Mouse (Mus musculus): ENCODE measurements around the gene Alg14.
A peak's percentile ranks its signal among the peaks of the same experiment; 100 is the strongest.

Alg14 gene

DNA sequence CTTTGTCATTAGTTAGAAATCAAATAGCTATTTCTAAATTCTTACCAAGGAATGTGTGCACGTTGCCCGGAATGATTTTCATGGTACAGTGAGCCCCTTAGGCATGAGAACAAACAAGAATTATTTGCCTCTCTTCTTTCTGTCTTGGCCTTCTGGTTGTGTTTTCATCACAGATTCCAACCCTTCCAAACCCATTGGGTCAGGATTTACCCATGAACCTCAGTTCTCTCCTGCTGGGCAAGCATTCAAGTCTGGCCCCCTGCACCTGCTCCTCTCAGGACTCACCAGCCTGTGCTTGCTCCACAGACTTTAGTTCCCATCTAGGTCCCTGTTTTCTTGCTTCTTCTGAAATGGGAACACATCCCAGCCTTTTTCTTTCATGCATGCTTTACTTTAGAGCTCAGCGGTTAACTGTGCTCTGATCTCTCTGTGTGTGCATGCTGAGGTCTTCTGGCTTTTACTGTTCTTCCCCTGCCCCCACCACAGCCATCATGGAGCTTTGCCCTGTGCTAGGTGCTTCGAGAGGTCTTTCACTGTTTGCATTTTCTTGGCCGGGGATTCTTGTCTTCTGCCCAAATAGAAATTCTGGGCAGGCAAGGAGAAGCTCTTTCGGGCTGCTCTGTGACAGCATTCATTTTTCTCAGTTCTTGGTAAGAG, 44.8 kb downstream of the Alg14 start:
- no peak for DNase-seq (ENCODE audit: low read depth, low spot score)

- no peak for DNase-seq (ENCODE audit: low read depth, low spot score)
These were observed 47.1 kb downstream of the Alg14 start for GRCm38 (mm10) chr3:121338687-121339086.

GRCm38 (mm10) chr3:121340321-121340761, 48.8 kb downstream of the Alg14 start:
- no peak for DNase-seq (ENCODE audit: low read depth, low spot score)

DNA sequence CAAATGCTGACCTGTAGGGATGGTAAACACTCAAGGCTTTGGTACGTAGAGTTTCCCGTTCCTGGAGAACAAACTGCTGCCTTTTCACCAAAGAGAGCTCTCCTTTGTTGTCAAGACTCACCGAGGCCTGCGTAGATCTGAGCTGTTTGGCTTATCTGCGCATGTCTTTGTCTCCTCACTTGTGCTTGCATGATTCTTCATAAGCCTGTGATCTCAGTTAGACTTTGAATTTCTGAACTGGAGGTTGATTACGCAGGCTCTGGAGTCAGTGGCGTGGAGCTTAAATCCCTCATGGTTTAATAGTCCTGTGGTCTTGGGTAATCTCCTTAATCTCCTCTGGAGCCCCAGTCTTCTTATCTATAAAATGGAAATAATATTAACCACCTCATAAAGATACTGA, 51.7 kb downstream of the Alg14 start:
- no peak for DNase-seq (ENCODE audit: low read depth, low spot score)

DNA sequence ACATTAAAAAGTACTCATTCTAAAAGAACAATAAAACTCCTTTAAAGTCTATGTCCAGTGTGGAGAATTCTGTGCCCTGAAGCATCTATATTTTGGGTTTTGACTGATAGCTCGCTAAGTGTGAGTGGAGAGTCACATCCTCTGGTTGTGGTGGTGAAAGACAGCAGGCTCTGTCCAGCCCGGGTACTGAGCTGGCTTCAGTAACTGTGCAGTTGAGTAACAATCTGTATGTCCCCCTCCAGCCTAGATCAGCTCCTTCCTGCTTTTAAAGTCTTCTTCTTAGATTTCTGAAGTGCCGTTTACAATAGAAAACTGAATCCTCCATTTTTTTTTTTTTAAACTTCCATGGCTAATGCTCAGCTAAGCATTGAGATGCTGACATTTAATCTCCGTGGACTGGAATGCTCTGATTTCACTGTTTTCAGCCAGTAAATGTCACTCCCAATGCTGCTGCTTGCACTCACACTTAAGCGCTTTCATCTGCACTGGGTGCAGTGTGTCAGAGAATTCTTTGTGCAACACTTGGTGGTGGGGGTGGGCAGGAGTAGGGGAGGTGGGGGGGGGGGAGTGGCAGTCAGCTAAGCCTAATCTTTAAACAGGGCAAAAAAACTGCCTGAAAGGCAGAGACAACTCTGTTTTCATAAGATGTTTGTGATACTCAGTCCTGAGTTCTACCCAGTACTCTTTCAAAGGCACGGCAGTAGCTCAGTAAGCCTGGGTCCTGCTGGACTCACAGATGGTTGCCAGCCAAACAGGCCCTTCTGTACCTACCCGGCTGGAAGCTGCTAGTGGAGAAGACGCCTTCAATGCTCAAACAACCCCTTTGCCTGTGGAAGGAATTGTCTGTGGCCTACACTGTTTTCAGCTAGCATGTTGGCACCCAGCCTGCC, 52.7 kb downstream of the Alg14 start:
- no peak for DNase-seq (ENCODE audit: low read depth, low spot score)

GRCm38 (mm10) chr3:121344951-121345642, 53.5 kb downstream of the Alg14 start:
- no peak for DNase-seq (ENCODE audit: low read depth, low spot score)

DNA sequence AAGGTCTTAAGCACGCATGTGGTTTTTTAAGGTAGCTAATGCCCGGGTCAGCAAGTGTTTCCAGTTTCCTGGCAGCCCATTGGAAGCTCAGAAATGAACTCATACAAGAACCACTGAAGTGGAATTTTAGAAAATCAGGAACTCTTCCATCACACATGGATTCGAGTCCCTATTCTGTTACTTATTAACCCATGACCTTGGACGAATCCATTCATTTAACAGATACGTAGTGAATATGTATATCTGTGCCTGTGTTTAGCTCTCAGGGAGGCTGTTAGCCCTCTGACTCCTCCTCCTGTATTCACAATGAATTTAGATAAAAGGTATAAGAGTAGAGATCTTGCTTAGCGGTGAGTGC, 54.0 kb downstream of the Alg14 start:
- DNase-seq (ENCODE audit: low read depth, low spot score): no peak

GRCm38 (mm10) chr3:121346507-121347267, 55.1 kb downstream of the Alg14 start:
- DNase-seq (ENCODE audit: low read depth, low spot score): no peak

GRCm38 (mm10) chr3:121348792-121349191, 57.2 kb downstream of the Alg14 start:
- DNase-seq (ENCODE audit: low read depth, low spot score): no peak

- no peak for DNase-seq (ENCODE audit: low read depth, low spot score)
These were observed 58.0 kb downstream of the Alg14 start for GRCm38 (mm10) chr3:121349334-121350169.

DNA sequence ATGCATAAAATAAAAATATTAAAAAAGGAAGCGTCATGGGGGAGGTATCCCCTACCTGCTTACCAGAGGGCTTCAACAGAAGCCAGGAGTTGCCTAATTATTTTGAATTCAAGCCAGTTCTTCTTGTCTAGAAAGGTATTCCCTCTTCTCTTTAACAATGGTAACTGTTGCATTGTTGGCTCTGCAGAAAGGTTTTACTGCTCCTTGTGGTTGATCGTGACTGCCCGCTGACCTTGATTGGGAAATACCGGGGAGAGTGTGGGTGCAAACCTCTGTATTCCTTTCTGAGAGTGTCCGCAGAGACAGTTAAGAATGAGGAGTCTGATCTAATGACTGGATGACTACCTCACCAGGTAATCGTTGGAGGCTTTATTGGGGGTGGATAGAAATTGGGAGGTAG, 59.7 kb downstream of the Alg14 start:
- no peak for DNase-seq (ENCODE audit: low read depth, low spot score)

GRCm38 (mm10) chr3:121354281-121354680, 62.7 kb downstream of the Alg14 start:
- DNase-seq (ENCODE audit: low read depth, low spot score): no peak

DNA sequence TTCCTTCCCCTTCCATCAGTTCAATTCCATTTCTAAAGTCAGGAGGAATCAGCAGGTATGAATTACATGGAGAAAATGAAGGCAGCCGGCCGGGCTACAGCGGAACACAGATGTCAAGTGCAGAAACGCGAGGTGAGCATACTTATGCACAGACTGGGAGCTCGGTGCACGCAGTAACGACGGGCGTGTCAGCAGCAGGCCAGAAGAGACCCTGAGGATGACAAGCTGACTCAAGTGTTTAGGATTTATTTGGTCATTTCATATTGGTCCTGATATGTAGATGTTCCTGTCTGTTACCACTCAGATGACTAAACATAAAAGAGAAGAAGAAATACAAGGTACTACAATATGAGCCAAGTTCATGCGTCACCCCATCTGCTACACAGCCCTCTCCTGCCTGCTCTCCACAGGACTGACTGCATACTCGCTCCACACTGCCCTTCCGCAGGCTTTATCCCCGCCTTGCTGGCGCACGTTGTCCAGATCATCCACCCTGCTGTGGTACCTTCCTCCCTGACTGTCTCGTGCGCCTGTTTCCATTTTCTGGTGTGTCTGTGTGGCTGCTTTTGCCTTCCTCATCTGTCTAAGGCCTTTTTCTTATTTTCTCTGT, 63.4 kb downstream of the Alg14 start:
- peak; percentile 24 for DNase-seq (ENCODE audit: low read depth, low spot score)

DNA sequence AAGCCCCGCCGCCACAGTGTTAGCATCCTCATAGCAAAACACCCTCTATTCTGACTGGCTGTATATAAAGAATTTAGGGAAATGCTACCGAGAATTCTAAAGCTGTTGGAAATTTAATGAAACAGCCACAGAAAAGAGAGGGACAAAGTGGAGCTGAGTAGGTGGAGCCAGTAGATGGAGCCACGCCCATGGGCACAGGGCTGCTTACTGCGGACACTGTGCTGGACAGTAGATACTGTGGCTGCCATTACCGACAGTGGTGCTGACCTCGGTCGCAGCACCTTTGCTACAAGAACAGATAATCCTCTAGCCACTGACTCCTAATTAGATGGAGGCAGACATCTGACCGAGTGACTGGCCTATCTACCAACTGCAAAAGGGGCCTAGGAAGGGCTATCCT, 64.0 kb downstream of the Alg14 start:
- DNase-seq (ENCODE audit: low read depth, low spot score): no peak

DNA sequence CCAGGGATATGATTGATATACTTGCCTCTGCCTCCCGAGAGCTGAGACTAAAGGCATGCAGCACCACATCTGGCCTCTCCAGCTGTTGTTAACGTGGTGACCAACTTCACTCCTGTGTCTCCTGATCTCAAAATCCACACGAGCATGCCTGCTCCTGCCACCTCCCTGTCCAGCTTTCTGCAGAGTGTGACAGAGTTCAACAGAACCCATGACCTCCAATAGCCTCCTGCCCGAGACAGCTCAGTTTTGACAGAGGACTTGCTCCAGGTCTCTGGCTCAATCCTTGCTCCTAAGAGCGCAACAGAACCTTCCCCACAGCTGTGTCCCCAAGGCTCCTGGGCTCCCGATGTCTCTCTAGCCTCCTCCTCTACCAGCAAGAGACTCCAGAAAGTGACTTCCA, 64.5 kb downstream of the Alg14 start:
- no peak for DNase-seq (ENCODE audit: low read depth, low spot score)

GRCm38 (mm10) chr3:121357030-121357429, 65.5 kb downstream of the Alg14 start:
- no peak for DNase-seq (ENCODE audit: low read depth, low spot score)

DNA sequence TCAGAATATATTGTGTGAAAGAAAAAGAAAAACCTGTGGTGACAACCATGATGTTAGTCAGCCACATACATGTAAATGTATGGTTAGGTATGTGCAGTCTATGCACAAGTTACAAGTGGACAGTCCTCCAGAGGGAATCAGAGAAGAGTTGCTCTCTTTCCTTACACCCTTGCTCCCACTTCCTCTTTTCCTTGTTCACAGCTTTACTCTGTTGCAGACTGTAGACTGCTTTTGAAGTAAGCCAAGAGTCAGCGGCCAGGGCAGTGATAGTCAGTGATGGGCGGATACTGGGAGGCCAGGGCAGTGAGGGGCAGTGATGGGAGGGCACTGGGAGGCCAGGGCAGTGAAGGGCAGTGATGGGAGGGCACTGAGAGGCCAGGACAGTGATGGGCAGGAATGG, 66.7 kb downstream of the Alg14 start:
- DNase-seq (ENCODE audit: low read depth, low spot score): no peak

GRCm38 (mm10) chr3:121358850-121359249, 67.3 kb downstream of the Alg14 start:
- DNase-seq (ENCODE audit: low read depth, low spot score): peak; percentile 21

DNA sequence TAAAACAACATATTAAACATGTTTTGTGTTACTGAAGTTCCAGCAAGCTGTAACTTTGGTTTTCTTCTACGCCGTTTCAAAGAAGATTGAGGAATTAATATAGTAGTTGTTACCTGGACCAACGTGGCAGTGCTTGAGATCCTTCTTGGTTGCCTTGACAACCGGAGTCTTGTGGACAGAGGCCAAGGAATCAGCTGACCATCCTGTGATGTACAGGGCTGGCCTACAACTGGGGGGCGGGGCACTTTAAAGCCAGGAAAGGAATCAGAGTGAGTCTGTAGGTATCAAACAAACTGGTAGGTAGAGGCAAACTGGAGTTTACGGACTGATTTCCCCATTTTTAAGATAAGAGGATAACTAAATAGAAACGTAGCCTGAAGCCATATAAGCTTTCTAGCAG, 67.7 kb downstream of the Alg14 start:
- no peak for DNase-seq (ENCODE audit: low read depth, low spot score)

DNA sequence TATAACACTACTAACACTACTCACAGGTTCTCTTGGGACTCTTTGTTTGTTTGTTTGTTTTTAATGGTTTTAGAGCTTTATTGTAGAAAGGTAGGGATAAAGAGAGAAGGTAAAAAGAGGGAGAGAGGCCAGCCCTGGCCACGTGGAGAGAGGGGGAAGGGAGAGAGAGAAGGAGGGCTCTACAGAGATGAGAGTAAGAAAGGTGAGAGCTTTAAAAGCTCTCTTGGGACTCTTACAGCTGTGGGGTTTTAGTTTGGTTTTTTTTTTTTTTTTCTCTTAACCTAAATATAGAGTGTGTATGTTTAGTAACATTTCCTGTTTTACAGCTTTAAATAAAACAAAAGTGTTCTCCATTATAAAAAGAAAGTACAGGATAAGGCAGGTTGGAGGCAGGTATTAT, 70.4 kb downstream of the Alg14 start:
- no peak for DNase-seq (ENCODE audit: low read depth, low spot score)

All from ES-CJ7 (cell line).